In the genomic region with DNA sequence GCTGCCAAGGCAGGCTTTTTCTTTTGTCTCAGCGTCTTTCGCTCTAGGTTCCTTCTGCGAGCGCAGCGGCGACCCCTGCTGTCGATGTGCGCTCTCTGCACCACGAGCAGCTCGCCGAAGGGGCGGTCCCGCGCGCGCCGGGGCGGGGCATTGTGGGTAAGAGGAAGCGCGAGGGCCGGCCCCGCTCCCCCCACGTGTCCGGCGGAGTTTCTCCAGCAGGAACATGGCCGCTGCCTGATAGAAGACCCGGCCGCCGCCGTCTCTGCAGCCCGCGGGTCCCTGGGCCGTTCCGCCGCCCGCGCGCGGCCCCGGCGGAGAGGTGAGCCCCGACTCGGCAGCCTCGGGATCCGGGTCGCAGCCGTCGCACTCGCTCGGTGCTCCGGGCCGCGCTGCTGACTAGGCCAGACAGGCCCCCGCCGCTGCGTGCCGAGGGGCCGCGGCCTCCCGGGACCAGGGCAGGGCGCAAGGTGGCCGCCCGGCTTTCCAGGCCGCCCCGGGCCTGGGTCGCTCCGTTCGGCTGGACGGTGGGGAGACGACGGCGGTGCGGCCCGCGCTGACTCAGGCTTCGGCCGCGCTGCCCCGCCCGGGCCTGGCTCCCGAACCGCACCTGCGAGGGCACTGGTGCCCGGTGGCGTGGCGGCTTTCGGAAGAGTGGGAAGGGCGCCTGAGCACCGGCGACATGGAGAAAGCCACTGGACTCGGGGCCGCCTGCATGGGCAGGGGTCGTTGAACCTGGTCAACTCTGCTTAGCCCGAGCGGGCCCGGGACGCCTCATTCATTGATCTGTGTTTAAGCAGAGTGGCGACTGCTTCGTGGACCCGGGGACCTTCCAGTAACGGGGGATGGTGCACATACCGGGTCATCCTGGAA, we compare ENCODE assay signal across 7 mouse cellular contexts. TPM values are rescaled to one million over a fixed set of nuclear protein-coding genes. Genes with fewer than 3 reads are reported as not detected.
DNase-seq lines count a peak whose midpoint lies in the region; ATAC-seq lines count a peak whose summit lies in the region.

Gene Polr3e (plus strand): TSS at position 153 of the 870 bp plus-strand sequence.

- peak within 1 kb of the TSS; percentile 72; the same call in 1 of the 2 replicates for H3K27ac ChIP-seq in embryonic facial prominence, embryonic 11.5 days (replicated peaks; ENCODE audit: low read depth, low read length)
- peak within 1 kb of the TSS; percentile 75 for H3K27ac ChIP-seq in limb, embryonic 11.5 days (replicated peaks; ENCODE audit: low read depth, low read length)
- peak within 1 kb of the TSS; percentile 80 for H3K27ac ChIP-seq in midbrain, embryonic 14.5 days (replicated peaks; ENCODE audit: low read depth, low read length)

- no peaks in the 10 kb centered on the region for H3K4me1 ChIP-seq in embryonic facial prominence, embryonic 11.5 days (ENCODE audit: control insufficient read depth, insufficient read depth, low read length)
- H3K4me1 ChIP-seq in limb, embryonic 11.5 days (ENCODE audit: control insufficient read depth, insufficient read depth, low read length), result no peaks in the 10 kb centered on the region
- no peaks in the 10 kb centered on the region for H3K4me1 ChIP-seq in midbrain, embryonic 14.5 days (ENCODE audit: control insufficient read depth, insufficient read depth, low read length)

- ATAC-seq in embryonic facial prominence, embryonic 11.5 days (replicated peaks; ENCODE audit: insufficient number of reproducible peaks, low FRiP score, low TSS enrichment, low read depth), result peak; percentile 86
- peak; percentile 91 for ATAC-seq in limb, embryonic 11.5 days (ENCODE audit: insufficient number of reproducible peaks, low FRiP score, low TSS enrichment, low read depth)
- peak; percentile 93 for ATAC-seq in midbrain, embryonic 14.5 days (ENCODE audit: low FRiP score, low TSS enrichment)

- peak within 1 kb of the TSS; percentile 90 for H3K9ac ChIP-seq in embryonic facial prominence, embryonic 11.5 days (replicated peaks; ENCODE audit: low read length)
- peak within 1 kb of the TSS; percentile 93 for H3K9ac ChIP-seq in limb, embryonic 11.5 days (ENCODE audit: low read length)
- H3K9ac ChIP-seq in midbrain, embryonic 14.5 days (replicated peaks; ENCODE audit: low read length), result peak within 1 kb of the TSS; percentile 84

- no peaks in the 10 kb centered on the region for H3K9me3 ChIP-seq in embryonic facial prominence, embryonic 11.5 days (replicated peaks; ENCODE audit: control insufficient read depth, low read length)
- no peaks in the 10 kb centered on the region for H3K9me3 ChIP-seq in limb, embryonic 11.5 days (ENCODE audit: control insufficient read depth, low read length)
- H3K9me3 ChIP-seq in midbrain, embryonic 14.5 days (ENCODE audit: control insufficient read depth, low read length), result no peaks in the 10 kb centered on the region

- WGBS in embryonic facial prominence, embryonic 11.5 days, result under 1% methylated on average over 99 of the region's 102 CpGs
- WGBS in limb, embryonic 11.5 days, result under 1% methylated on average over 100 of the region's 102 CpGs
- WGBS in midbrain, embryonic 14.5 days, result under 1% methylated on average over 102 of the region's 102 CpGs

- H3K4me2 ChIP-seq in embryonic facial prominence, embryonic 11.5 days (ENCODE audit: low read depth, low read length), result peak within 1 kb of the TSS; percentile 74
- peak within 1 kb of the TSS; percentile 71 for H3K4me2 ChIP-seq in limb, embryonic 11.5 days (ENCODE audit: low read depth, severe bottlenecking)
- H3K4me2 ChIP-seq in midbrain, embryonic 14.5 days (ENCODE audit: low read length), result peak within 1 kb of the TSS; percentile 71

- H3K27me3 ChIP-seq in embryonic facial prominence, embryonic 11.5 days (ENCODE audit: control insufficient read depth, insufficient read depth, low read length), result no peaks in the 10 kb centered on the region
- no peaks in the 10 kb centered on the region for H3K27me3 ChIP-seq in limb, embryonic 11.5 days (ENCODE audit: control insufficient read depth, insufficient read depth, low read length)
- no peaks in the 10 kb centered on the region for H3K27me3 ChIP-seq in midbrain, embryonic 14.5 days (ENCODE audit: control insufficient read depth, insufficient read depth, low read length)

- H3K4me3 ChIP-seq in embryonic facial prominence, embryonic 11.5 days (ENCODE audit: low read depth, low read length), result peak within 1 kb of the TSS; percentile 97
- H3K4me3 ChIP-seq in limb, embryonic 11.5 days (ENCODE audit: low read depth, low read length), result peak within 1 kb of the TSS; percentile 91
- H3K4me3 ChIP-seq in midbrain, embryonic 14.5 days (replicated peaks; ENCODE audit: low read depth, low read length), result peak within 1 kb of the TSS; percentile 96

- no peaks in the 10 kb centered on the region for H3K36me3 ChIP-seq in embryonic facial prominence, embryonic 11.5 days (replicated peaks; ENCODE audit: control insufficient read depth, insufficient read depth, low read depth, low read length)
- H3K36me3 ChIP-seq in limb, embryonic 11.5 days (ENCODE audit: control insufficient read depth, insufficient read depth, low read length), result no peaks in the 10 kb centered on the region
- H3K36me3 ChIP-seq in midbrain, embryonic 14.5 days (ENCODE audit: control insufficient read depth, insufficient read depth, low read length), result no peaks in the 10 kb centered on the region

- peak; percentile 100 for DNase-seq in adrenal gland, postnatal 14 days
- DNase-seq in embryonic facial prominence, embryonic 11.5 days (ENCODE audit: low spot score), result peak; percentile 96
- peak; percentile 100 for DNase-seq in heart, adult 11 months
- peak; percentile 100 for DNase-seq in kidney, adult 18-20 months
- DNase-seq in limb, embryonic 11.5 days (ENCODE audit: low spot score), result peak; percentile 100
- peak; percentile 99 for DNase-seq in midbrain, embryonic 14.5 days
- DNase-seq in spleen, adult 18-20 months, result peak; percentile 99 to 100

RNA-seq across cellular contexts. Expression of gene Polr3e, which starts in this region (rescaled TPM):
- total RNA-seq in adrenal gland, postnatal 14 days (2021), result 23.3 and 27.2 TPM in 2 replicates
- 22.7 and 22.8 TPM in 2 replicates for polyA plus RNA-seq in embryonic facial prominence, embryonic 11.5 days (2014; fragmentation: Nextera tagmentation; extraction: Ambion mirVana)
- 23.8 and 29.3 TPM in 2 replicates for polyA plus RNA-seq in limb, embryonic 11.5 days (2014; fragmentation: Nextera tagmentation; extraction: Ambion mirVana)
- polyA plus RNA-seq in midbrain, embryonic 14.5 days (2014; fragmentation: Nextera tagmentation; extraction: Ambion mirVana), result 20.6 and 21.6 TPM in 2 replicates

Comparison
In these comparisons a context has a peak if more than half of its experiments do, and no peak if none do; other contexts are left out.
1. Peak in every context shown above with its lines: DNase-seq, ATAC-seq, H3K4me3 ChIP-seq and H3K27ac ChIP-seq.